Mouse (Mus musculus) small intestine, adult 10 weeks (tissue): ENCODE results near the gene Nkd2. TPM values are rescaled to one million over a fixed set of nuclear protein-coding genes. Genes with fewer than 3 reads are reported as not detected.

ENCODE experiments used
- polyA plus RNA-seq: library from polyadenylated mRNA; stranded (reverse); fragments of 350-450 nt; fragmentation: Illumina TruSeq; extraction: RNeasy Lipid Tissue Mini Kit (QIAGEN cat#74804); gene quantifications from one replicate; pipeline ENCODE4 v1.2.3, GENCODE M21; 2014; ENCODE audit warnings: low replicate concordance

The Nkd2 gene
- 2.2 TPM for polyA plus RNA-seq

DNA sequence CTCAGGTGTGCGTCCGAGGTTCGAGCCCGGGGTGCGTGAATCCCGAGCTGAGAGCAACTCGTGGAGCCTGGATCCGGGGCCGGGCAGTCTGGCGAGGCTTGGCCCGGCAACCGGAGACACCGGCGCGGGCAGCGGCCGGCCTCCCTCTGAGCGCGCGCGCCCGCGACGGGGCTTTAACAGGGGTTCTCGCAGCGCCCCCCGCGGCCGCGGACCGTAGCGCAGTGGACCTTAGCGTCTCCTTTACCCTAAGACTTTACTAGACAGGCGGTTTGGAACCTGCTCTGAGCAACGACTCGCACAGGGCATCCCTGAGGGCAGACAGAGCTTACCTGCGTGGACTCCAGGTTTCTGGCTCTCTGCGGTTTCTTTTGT lies at the start of gene Nkd2:
Gene Nkd2 (minus strand): TSS at position 167 of the 372 bp plus-strand sequence.

Other genes starting within 250 kb of the Nkd2 start
- gene Clptm1l, start 243.6 kb downstream of the Nkd2 start, polyA plus RNA-seq, result 70.4 TPM
- gene Tert, start 220.7 kb downstream of the Nkd2 start, polyA plus RNA-seq, result 0.67 TPM
- gene Slc6a18, start 169.6 kb downstream of the Nkd2 start, polyA plus RNA-seq, result 0.19 TPM
- gene Slc6a19, start 142.8 kb downstream of the Nkd2 start, polyA plus RNA-seq, result 295 TPM
- 12.3 TPM for gene Slc12a7, start 114.5 kb downstream of the Nkd2 start, polyA plus RNA-seq
- 15.3 TPM for gene Trip13, start 90.2 kb upstream of the Nkd2 start, polyA plus RNA-seq
- 28.3 TPM for gene Brd9, start 90.2 kb upstream of the Nkd2 start, polyA plus RNA-seq
- not detected for gene Zdhhc11, start 116.2 kb upstream of the Nkd2 start, polyA plus RNA-seq
- gene Tppp, start 161.8 kb upstream of the Nkd2 start, polyA plus RNA-seq, result 14.6 TPM
- gene Cep72, start 214.7 kb upstream of the Nkd2 start, polyA plus RNA-seq, result 4.5 TPM